Mouse (Mus musculus): ENCODE results near the gene Ptprj.
A peak's percentile ranks its signal among the peaks of the same experiment; 100 is the strongest.

Ptprj gene

GRCm38 (mm10) chr2:90558361-90558760, 22.1 kb downstream of the Ptprj start:
- no peak for DNase-seq

- no peak for DNase-seq
Observed at GRCm38 (mm10) chr2:90557913-90558312, 22.5 kb downstream of the Ptprj start.

- no peak for DNase-seq
Observed at GRCm38 (mm10) chr2:90555744-90556143, 24.7 kb downstream of the Ptprj start.

- no peak for DNase-seq
Observed at GRCm38 (mm10) chr2:90554806-90555205, 25.6 kb downstream of the Ptprj start.

GRCm38 (mm10) chr2:90553861-90554260, 26.6 kb downstream of the Ptprj start:
- DNase-seq: no peak

- DNase-seq: no peak
Observed at GRCm38 (mm10) chr2:90550656-90551055, 29.8 kb downstream of the Ptprj start.

GRCm38 (mm10) chr2:90548541-90548940, 31.9 kb downstream of the Ptprj start:
- DNase-seq: no peak

- DNase-seq: no peak
Observed at GRCm38 (mm10) chr2:90547144-90547609, 33.3 kb downstream of the Ptprj start.

GRCm38 (mm10) chr2:90545261-90545660, 35.2 kb downstream of the Ptprj start:
- no peak for DNase-seq

- DNase-seq: peak; percentile 81
Observed at GRCm38 (mm10) chr2:90543989-90544388, 36.5 kb downstream of the Ptprj start.

- no peak for DNase-seq
Observed at GRCm38 (mm10) chr2:90543106-90543702, 37.2 kb downstream of the Ptprj start.

- DNase-seq: no peak
Observed at GRCm38 (mm10) chr2:90542656-90543055, 37.8 kb downstream of the Ptprj start.

- DNase-seq: no peak
Observed at GRCm38 (mm10) chr2:90539206-90539605, 41.2 kb downstream of the Ptprj start.

- DNase-seq: no peak
Observed at GRCm38 (mm10) chr2:90537244-90537643, 43.2 kb downstream of the Ptprj start.

GRCm38 (mm10) chr2:90536555-90536954, 43.9 kb downstream of the Ptprj start:
- no peak for DNase-seq

GRCm38 (mm10) chr2:90534751-90535150, 45.7 kb downstream of the Ptprj start:
- no peak for DNase-seq

GRCm38 (mm10) chr2:90533944-90534343, 46.5 kb downstream of the Ptprj start:
- DNase-seq: no peak

- DNase-seq: no peak
Observed at GRCm38 (mm10) chr2:90532095-90532494, 48.4 kb downstream of the Ptprj start.

GRCm38 (mm10) chr2:90528107-90528506, 52.3 kb downstream of the Ptprj start:
- no peak for DNase-seq

GRCm38 (mm10) chr2:90526971-90527370, 53.5 kb downstream of the Ptprj start:
- DNase-seq: no peak

GRCm38 (mm10) chr2:90526564-90526963, 53.9 kb downstream of the Ptprj start:
- DNase-seq: no peak

GRCm38 (mm10) chr2:90525807-90526206, 54.6 kb downstream of the Ptprj start:
- no peak for DNase-seq

GRCm38 (mm10) chr2:90522455-90522854, 58.0 kb downstream of the Ptprj start:
- no peak for DNase-seq

GRCm38 (mm10) chr2:90521909-90522308, 58.5 kb downstream of the Ptprj start:
- DNase-seq: no peak

GRCm38 (mm10) chr2:90518296-90518695, 62.2 kb downstream of the Ptprj start:
- DNase-seq: no peak
